Mouse (Mus musculus) stomach, embryonic 15.5 days (tissue): ENCODE measurements around the gene Unc5a. TPM values are rescaled to one million over a fixed set of nuclear protein-coding genes. Genes with fewer than 3 reads are reported as not detected.

Experiments
- ATAC-seq: fragments of 200-750 bp; cut with Nextera tagmentation; 2 replicates; pipeline ENCODE4 v1.8.0; 2017; ENCODE audit warnings: low read depth, moderate number of reproducible peaks, moderate TSS enrichment; ENCODE audit not compliant: insufficient read depth, low FRiP score
- H3K27ac ChIP-seq: fragments of 300-500 bp; sonication (generic); 2 replicates; pipeline ENCODE4 v1.5.1; 2015; ENCODE audit warnings: mild to moderate bottlenecking, inconsistent platforms
- H3K27me3 ChIP-seq: fragments of 300-500 bp; sonication (generic); replicated peaks from 2 replicates; pipeline ENCODE4 v1.6.1; 2015; ENCODE audit warnings: inconsistent platforms
- H3K36me3 ChIP-seq: fragments of 300-500 bp; sonication (generic); 2 replicates; pipeline ENCODE4 v1.6.1; 2015; ENCODE audit warnings: inconsistent platforms
- H3K4me1 ChIP-seq: fragments of 300-500 bp; sonication (generic); 2 replicates; pipeline ENCODE4 v1.6.1; 2015; ENCODE audit warnings: inconsistent platforms
- H3K4me2 ChIP-seq: fragments of 300-500 bp; sonication (generic); 2 replicates; pipeline ENCODE4 v1.6.1; 2015; ENCODE audit warnings: mild to moderate bottlenecking, inconsistent platforms
- H3K4me3 ChIP-seq: fragments of 300-500 bp; sonication (generic); replicated peaks from 2 replicates; pipeline ENCODE4 v1.5.1; 2015; ENCODE audit warnings: inconsistent platforms
- H3K9ac ChIP-seq: fragments of 300-500 bp; sonication (generic); 2 replicates; pipeline ENCODE4 v1.6.1; 2015; ENCODE audit warnings: inconsistent platforms
- H3K9me3 ChIP-seq: fragments of 300-500 bp; sonication (generic); 2 replicates; pipeline ENCODE4 v1.6.1; 2016; ENCODE audit warnings: inconsistent platforms
- WGBS: fragments of 180-500 bp; shearing (Covaris S2); methylation state at CpG from one replicate; pipeline ENCODE4 v1.1.7; 2015; 5-methylcytosine and 5-hydroxymethylcytosine counted together
- polyA plus RNA-seq: library from polyadenylated mRNA; unstranded; fragments of >200 nt; fragmentation: Nextera tagmentation; extraction: Ambion mirVana; gene quantifications from 2 replicates; pipeline ENCODE4 v1.2.1, GENCODE M21; 2015

Gene Unc5a
- polyA plus RNA-seq, 1 experiment from 2014 or later: 4.0 TPM

- Histone ChIP-seq H3K36me3 (no peaks in the 10 kb centered on the region), H3K27me3 (no peaks in the 10 kb centered on the region), H3K9me3 (no peaks in the 10 kb centered on the region), H3K27ac (no peak overlapping the region), H3K4me2 (no peak overlapping the region), H3K4me1 (peaks cover 14% of the 10 kb centered on the region; the same call in 1 of the 2 replicates), H3K9ac (no peak overlapping the region), H3K4me3 (no peak overlapping the region)
- ATAC-seq: no peak
- 78% methylated on average over 6 of the region's 6 CpGs for WGBS
These were observed 59.4 kb downstream of the Unc5a start for GRCm38 (mm10) chr13:55008589-55008988.

GRCm38 (mm10) chr13:55011103-55011502, 61.9 kb downstream of the Unc5a start:
- no peak overlapping the region for H3K4me2 ChIP-seq
- no peak overlapping the region for H3K9ac ChIP-seq
- H3K27ac ChIP-seq: no peak overlapping the region
- ATAC-seq: no peak
- H3K4me1 ChIP-seq: peaks cover 8% of the 10 kb centered on the region; the same call in 1 of the 2 replicates
- 87% methylated on average over 15 of the region's 15 CpGs for WGBS
- H3K4me3 ChIP-seq: no peak overlapping the region
- H3K36me3 ChIP-seq: no peaks in the 10 kb centered on the region
- no peaks in the 10 kb centered on the region for H3K9me3 ChIP-seq
- H3K27me3 ChIP-seq: no peaks in the 10 kb centered on the region

GRCm38 (mm10) chr13:55011981-55012478, 62.8 kb downstream of the Unc5a start:
- 7% methylated on average over 14 of the region's 14 CpGs for WGBS
- Histone ChIP-seq H3K36me3 (no peaks in the 10 kb centered on the region), H3K4me3 (no peak overlapping the region), H3K9ac (no peak overlapping the region), H3K4me1 (0 out of 2 replicates have a peak, but pooled peaks cover 5% of the 10 kb centered on the region), H3K27me3 (no peaks in the 10 kb centered on the region), H3K27ac (no peak overlapping the region), H3K9me3 (no peaks in the 10 kb centered on the region), H3K4me2 (no peak overlapping the region)
- ATAC-seq: no peak; the same call in 1 of the 2 replicates

GRCm38 (mm10) chr13:55013702-55014344, 64.6 kb downstream of the Unc5a start:
- Histone ChIP-seq H3K27ac (no peak overlapping the region), H3K4me1 (0 out of 2 replicates have a peak, but pooled peaks cover 5% of the 10 kb centered on the region), H3K4me3 (no peak overlapping the region), H3K27me3 (no peaks in the 10 kb centered on the region), H3K36me3 (no peaks in the 10 kb centered on the region), H3K9ac (no peak overlapping the region), H3K4me2 (no peak overlapping the region), H3K9me3 (no peaks in the 10 kb centered on the region)
- ATAC-seq: no peak
- 28% methylated on average over 9 of the region's 9 CpGs for WGBS

GRCm38 (mm10) chr13:55014451-55014850, 65.2 kb downstream of the Unc5a start:
- 64% methylated on average over 9 of the region's 9 CpGs for WGBS
- no peaks in the 10 kb centered on the region for H3K9me3 ChIP-seq
- H3K36me3 ChIP-seq: no peaks in the 10 kb centered on the region
- no peak overlapping the region for H3K27ac ChIP-seq
- no peak overlapping the region for H3K4me2 ChIP-seq
- no peak for ATAC-seq
- H3K9ac ChIP-seq: no peak overlapping the region
- H3K27me3 ChIP-seq: no peaks in the 10 kb centered on the region
- 0 out of 2 replicates have a peak, but pooled peaks cover 5% of the 10 kb centered on the region for H3K4me1 ChIP-seq
- no peak overlapping the region for H3K4me3 ChIP-seq

GRCm38 (mm10) chr13:55017154-55017897, 68.1 kb downstream of the Unc5a start:
- H3K4me3 ChIP-seq: no peak overlapping the region
- no peaks in the 10 kb centered on the region for H3K36me3 ChIP-seq
- no peak overlapping the region for H3K27ac ChIP-seq
- no peaks in the 10 kb centered on the region for H3K27me3 ChIP-seq
- H3K9ac ChIP-seq: no peak overlapping the region
- no peak overlapping the region for H3K4me2 ChIP-seq
- WGBS: 78% methylated on average over 12 of the region's 12 CpGs
- H3K4me1 ChIP-seq: 0 out of 2 replicates have a peak, but pooled peaks cover 2% of the 10 kb centered on the region
- no peak for ATAC-seq
- no peaks in the 10 kb centered on the region for H3K9me3 ChIP-seq

- H3K4me2 ChIP-seq: no peak overlapping the region
- no peaks in the 10 kb centered on the region for H3K4me1 ChIP-seq
- no peak overlapping the region for H3K27ac ChIP-seq
- H3K4me3 ChIP-seq: no peak overlapping the region
- no peak for ATAC-seq
- 80% methylated on average over 8 of the region's 8 CpGs for WGBS
- H3K36me3 ChIP-seq: no peaks in the 10 kb centered on the region
- no peak overlapping the region for H3K9ac ChIP-seq
- no peaks in the 10 kb centered on the region for H3K27me3 ChIP-seq
- H3K9me3 ChIP-seq: no peaks in the 10 kb centered on the region
These were observed 68.8 kb downstream of the Unc5a start for GRCm38 (mm10) chr13:55017898-55018599.

GRCm38 (mm10) chr13:55018700-55019099, 69.5 kb downstream of the Unc5a start:
- Histone ChIP-seq H3K4me3 (no peak overlapping the region), H3K36me3 (no peaks in the 10 kb centered on the region), H3K27ac (no peak overlapping the region), H3K9ac (no peak overlapping the region), H3K27me3 (no peaks in the 10 kb centered on the region), H3K4me1 (no peaks in the 10 kb centered on the region), H3K4me2 (no peak overlapping the region), H3K9me3 (no peaks in the 10 kb centered on the region)
- ATAC-seq: no peak
- WGBS: 83% methylated on average over 9 of the region's 9 CpGs

- Histone ChIP-seq H3K36me3 (no peaks in the 10 kb centered on the region), H3K4me1 (no peaks in the 10 kb centered on the region), H3K27ac (no peak overlapping the region), H3K27me3 (no peaks in the 10 kb centered on the region), H3K4me2 (no peak overlapping the region), H3K9ac (no peak overlapping the region), H3K9me3 (no peaks in the 10 kb centered on the region), H3K4me3 (no peak overlapping the region)
- 51% methylated on average over 3 of the region's 3 CpGs for WGBS
- no peak for ATAC-seq
These were observed 70.0 kb downstream of the Unc5a start for GRCm38 (mm10) chr13:55019181-55019580.

GRCm38 (mm10) chr13:55020051-55020450, 70.8 kb downstream of the Unc5a start:
- no peaks in the 10 kb centered on the region for H3K4me1 ChIP-seq
- WGBS: 83% methylated on average over 4 of the region's 4 CpGs

GRCm38 (mm10) chr13:55021194-55021779, 72.1 kb downstream of the Unc5a start, which contains the start of gene Hk3:
Gene Hk3 (minus strand): TSS chr13:55021385.
- H3K27me3 ChIP-seq: no peaks in the 10 kb centered on the region
- no peaks in the 10 kb centered on the region for H3K9me3 ChIP-seq
- no peaks in the 10 kb centered on the region for H3K36me3 ChIP-seq
- H3K4me2 ChIP-seq: no peak within 1 kb of the TSS
- WGBS: 82% methylated on average over 13 of the region's 13 CpGs
- H3K27ac ChIP-seq: no peak within 1 kb of the TSS
- H3K9ac ChIP-seq: no peak within 1 kb of the TSS
- ATAC-seq: no peak
- no peaks in the 10 kb centered on the region for H3K4me1 ChIP-seq
- H3K4me3 ChIP-seq: no peak within 1 kb of the TSS

More at GRCm38 (mm10) chr13:55020051-55020450, 70.8 kb downstream of the Unc5a start:
- Histone ChIP-seq H3K36me3 (no peaks in the 10 kb centered on the region), H3K27me3 (no peaks in the 10 kb centered on the region), H3K4me2 (no peak overlapping the region), H3K9me3 (no peaks in the 10 kb centered on the region), H3K27ac (no peak overlapping the region), H3K4me3 (no peak overlapping the region), H3K9ac (no peak overlapping the region)
- no peak for ATAC-seq
